Mouse (Mus musculus) MEL (cell line): Measurements from ENCODE around the gene Siglecg. TPM values are rescaled to one million over a fixed set of nuclear protein-coding genes. Genes with fewer than 3 reads are reported as not detected.

Experiments
- DNase-seq: peaks from one replicate; pipeline ENCODE4 v3.0.0; 2011; ENCODE audit warnings: low read depth, low spot score
- H3K27ac ChIP-seq: 2 replicates; pipeline ENCODE4 v1.5.1; 2012; ENCODE audit warnings: low read depth, mild to moderate bottlenecking, control low read depth, low read length, moderate library complexity; ENCODE audit not compliant: control insufficient read depth
- H3K27me3 ChIP-seq, 2 experiments: fragments of 150-350 bp in 1 of 2; sonication (generic) in 1 of 2; 2 replicates each; pipeline ENCODE4 v1.6.1; 2012; ENCODE audit warnings: low read length in 2 of 2, mild to moderate bottlenecking in 2 of 2, improper control_type of control experiment in 1 of 2, moderate library complexity in 1 of 2; ENCODE audit not compliant: insufficient read depth in 2 of 2, control insufficient read depth in 1 of 2
- H3K36me3 ChIP-seq, 2 experiments: 2 replicates each; pipeline ENCODE4 v1.6.1; 2012 to 2014; ENCODE audit warnings: low read length in 2 of 2, improper control_type of control experiment in 1 of 2, inconsistent platforms in 1 of 2, mild to moderate bottlenecking in 1 of 2; ENCODE audit not compliant: insufficient read depth in 2 of 2, control insufficient read depth in 1 of 2
- H3K4me1 ChIP-seq, 2 experiments: fragments of 150-350 bp in 1 of 2; sonication (generic) in 1 of 2; 2 replicates each; pipeline ENCODE4 v1.6.1; 2012; ENCODE audit warnings: low read length in 2 of 2, improper control_type of control experiment in 1 of 2, mild to moderate bottlenecking in 1 of 2; ENCODE audit not compliant: insufficient read depth in 2 of 2, control insufficient read depth in 1 of 2
- H3K4me3 ChIP-seq, 2 experiments: fragments of 150-350 bp in 1 of 2; sonication (generic) in 1 of 2; 2 replicates each; pipeline ENCODE4 v1.5.1; 2012; ENCODE audit warnings: low read depth in 2 of 2, low read length in 2 of 2, mild to moderate bottlenecking in 2 of 2, moderate library complexity in 2 of 2, control low read depth in 1 of 2, improper control_type of control experiment in 1 of 2; ENCODE audit not compliant: control insufficient read depth in 1 of 2, insufficient read depth in 1 of 2
- H3K79me2 ChIP-seq: 2 replicates; pipeline ENCODE4 v1.6.1; 2012; ENCODE audit warnings: mild to moderate bottlenecking, low read length, moderate library complexity; ENCODE audit not compliant: control insufficient read depth, poor library complexity, insufficient read depth
- H3K9ac ChIP-seq: 2 replicates; pipeline ENCODE4 v1.6.1; 2012; ENCODE audit warnings: low read depth, mild to moderate bottlenecking, control low read depth, low read length, moderate library complexity; ENCODE audit not compliant: control insufficient read depth, poor library complexity, severe bottlenecking
- H3K9me3 ChIP-seq: fragments of 150-350 bp; sonication (generic); replicated peaks from 2 replicates; pipeline ENCODE4 v1.6.1; 2012; ENCODE audit warnings: mild to moderate bottlenecking, low read length, improper control_type of control experiment, moderate library complexity; ENCODE audit not compliant: insufficient read depth
- BHLHE40 ChIP-seq: IDR thresholded peaks from 2 replicates; pipeline ENCODE4 v1.6.1; 2012; ENCODE audit warnings: low read depth, mild to moderate bottlenecking, inconsistent platforms, low read length, improper control_type of control experiment, borderline replicate concordance
- CHD1 ChIP-seq: IDR thresholded peaks from 2 replicates; pipeline ENCODE4 v1.6.1; 2012; ENCODE audit warnings: low read depth, mild to moderate bottlenecking, inconsistent platforms, low read length, improper control_type of control experiment
- ETS1 ChIP-seq: IDR thresholded peaks from 2 replicates; pipeline ENCODE4 v1.6.1; 2012; ENCODE audit warnings: low read depth, mild to moderate bottlenecking, inconsistent platforms, low read length, improper control_type of control experiment, moderate library complexity
- HCFC1 ChIP-seq: IDR thresholded peaks from 2 replicates; pipeline ENCODE4 v1.6.1; 2012; ENCODE audit warnings: low read depth, mild to moderate bottlenecking, inconsistent platforms, low read length, improper control_type of control experiment, moderate library complexity
- KAT2A ChIP-seq: conservative IDR thresholded peaks from 2 replicates; pipeline ENCODE4 v1.6.1; 2012; ENCODE audit warnings: low read depth, low read length, improper control_type of control experiment, inconsistent platforms
- MAFK ChIP-seq: IDR thresholded peaks from 2 replicates; pipeline ENCODE4 v1.6.1; 2011; ENCODE audit warnings: low read depth, mild to moderate bottlenecking, low read length, improper control_type of control experiment, borderline replicate concordance
- MAX ChIP-seq: IDR thresholded peaks from 2 replicates; pipeline ENCODE4 v1.6.1; 2011; ENCODE audit warnings: low read length, improper control_type of control experiment
- MAZ ChIP-seq: IDR thresholded peaks from 2 replicates; pipeline ENCODE4 v1.6.1; 2012; ENCODE audit warnings: low read depth, mild to moderate bottlenecking, inconsistent platforms, low read length, improper control_type of control experiment
- NRF1 ChIP-seq: IDR thresholded peaks from 2 replicates; pipeline ENCODE4 v1.6.1; 2014; ENCODE audit warnings: low read depth, mild to moderate bottlenecking, inconsistent platforms, low read length, improper control_type of control experiment, moderate library complexity; ENCODE audit not compliant: poor library complexity, insufficient read depth, severe bottlenecking
- POLR2A ChIP-seq, 2 experiments: IDR thresholded peaks; 2 replicates each; pipeline ENCODE4 v1.6.1; 2011 to 2012; ENCODE audit warnings: low read length in 2 of 2, mild to moderate bottlenecking in 2 of 2, control low read depth in 1 of 2, improper control_type of control experiment in 1 of 2, low read depth in 1 of 2, moderate library complexity in 1 of 2; ENCODE audit not compliant: control insufficient read depth in 1 of 2, insufficient read depth in 1 of 2, poor library complexity in 1 of 2
- POLR2AphosphoS5 ChIP-seq: IDR thresholded peaks from 2 replicates; pipeline ENCODE4 v1.6.1; 2012; ENCODE audit warnings: low read depth, borderline replicate concordance, mild to moderate bottlenecking, inconsistent platforms, low read length, moderate library complexity, mixed read lengths
- SMC3 ChIP-seq: IDR thresholded peaks from 2 replicates; pipeline ENCODE4 v1.6.1; 2011; ENCODE audit warnings: low read depth, low read length, improper control_type of control experiment
- TAL1 ChIP-seq: IDR thresholded peaks from 2 replicates; pipeline ENCODE4 v1.6.1; 2012; ENCODE audit warnings: mild to moderate bottlenecking, inconsistent platforms, low read length, moderate library complexity, mixed read lengths
- TBP ChIP-seq: IDR thresholded peaks from 2 replicates; pipeline ENCODE4 v1.8.0; 2011; ENCODE audit warnings: low read depth, low read length, improper control_type of control experiment
- TCF12 ChIP-seq: IDR thresholded peaks from 2 replicates; pipeline ENCODE4 v1.6.1; 2014; ENCODE audit warnings: low read depth, mild to moderate bottlenecking, inconsistent platforms, low read length, improper control_type of control experiment, moderate library complexity
- UBTF ChIP-seq: IDR thresholded peaks from 2 replicates; pipeline ENCODE4 v1.6.1; 2012; ENCODE audit warnings: low read depth, mild to moderate bottlenecking, inconsistent platforms, low read length, improper control_type of control experiment, moderate library complexity, borderline replicate concordance; ENCODE audit not compliant: insufficient read depth
- USF1 ChIP-seq: IDR thresholded peaks from 2 replicates; pipeline ENCODE4 v1.6.1; 2014; ENCODE audit warnings: low read depth, mild to moderate bottlenecking, inconsistent platforms, low read length, improper control_type of control experiment, moderate library complexity
- ZKSCAN1 ChIP-seq: IDR thresholded peaks from 2 replicates; pipeline ENCODE4 v1.6.1; 2012; ENCODE audit warnings: low read depth, mild to moderate bottlenecking, inconsistent platforms, low read length, improper control_type of control experiment, moderate library complexity
- ZNF384 ChIP-seq: IDR thresholded peaks from 2 replicates; pipeline ENCODE4 v1.6.1; 2012; ENCODE audit warnings: low read depth, mild to moderate bottlenecking, inconsistent platforms, low read length, improper control_type of control experiment
- polyA plus RNA-seq, 2 experiments: library from polyadenylated mRNA; stranded (reverse) in 1 of 2; unstranded in 1 of 2; fragments of >175 nt in 1 of 2; fragments of >200 nt in 1 of 2; gene quantifications; 2 replicates each; pipeline versions ENCODE4 v1.2.1 to v1.2.4; 2012; ENCODE audit warnings: low replicate concordance in 2 of 2, low read depth in 1 of 2; ENCODE audit not compliant: insufficient read length in 2 of 2, insufficient read depth in 1 of 2, missing spikeins in 1 of 2
- total RNA-seq: library from RNA; depleted of rRNA; stranded (reverse); fragments of 300-350 nt; gene quantifications from 2 replicates; pipeline ENCODE4 v1.2.3, GENCODE M21; 2012

The Siglecg gene
- total and polyA plus RNA-seq, 3 experiments = not detected

DNA sequence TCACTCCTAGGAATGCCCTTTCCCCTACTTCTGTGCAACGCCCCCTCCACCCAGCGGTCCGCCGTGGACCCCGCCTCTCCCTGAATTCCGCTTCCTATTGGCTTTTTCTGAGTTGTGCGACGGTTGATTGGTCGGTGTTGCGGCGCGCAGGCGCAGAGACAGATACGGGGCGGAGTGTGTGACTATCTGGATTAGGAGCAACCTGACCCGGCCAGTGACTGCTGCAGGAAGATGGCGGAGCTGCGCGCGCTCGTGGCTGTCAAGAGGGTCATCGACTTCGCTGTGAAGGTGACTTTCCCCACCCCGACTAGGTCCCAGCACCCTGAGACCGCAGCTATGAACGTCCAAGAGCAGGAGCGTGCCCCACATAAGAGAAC is 35.9 kb downstream of the Siglecg start, which contains the start of the genes Etfb and Gm45233 (continued):
- TF ChIP-seq NRF1 (peak; percentile 99), SMC3 (no peak), POLR2AphosphoS5 (no peak), KAT2A (no peak), MAZ (no peak), HCFC1 (no peak; the same call in none of the 2 replicates), ETS1 (no peak), USF1 (no peak)

DNA sequence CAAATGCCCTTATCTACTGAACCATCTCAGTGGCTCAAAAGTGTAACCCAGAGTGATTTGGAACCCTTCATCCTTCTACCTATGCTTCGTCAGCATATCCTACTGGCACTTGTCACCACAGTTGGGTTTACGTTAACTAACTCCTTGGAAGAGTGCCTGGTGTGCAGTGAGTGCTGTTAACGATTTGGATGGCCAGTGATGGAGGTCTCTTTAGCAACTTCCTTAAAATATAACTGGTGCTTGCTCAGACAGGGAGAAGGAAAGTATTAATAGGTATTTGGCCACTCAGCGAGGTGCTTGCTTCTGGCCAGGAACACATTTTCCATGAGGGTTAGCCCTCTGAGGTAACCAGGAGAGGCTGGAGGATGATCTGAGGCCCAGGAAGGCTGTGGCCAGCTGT is 39.8 kb downstream of the Siglecg start:
- H3K4me3 ChIP-seq = no peak overlapping the region
- no peaks in the 10 kb centered on the region for H3K27me3 ChIP-seq
- peaks cover 2 to 45% of the 10 kb centered on the region in 2 experiments; a peak in 2 of 4 replicates for H3K4me1 ChIP-seq
- H3K9ac ChIP-seq = no peak overlapping the region
- H3K9me3 ChIP-seq = no peaks in the 10 kb centered on the region
- peaks cover 25% of the 10 kb centered on the region for H3K79me2 ChIP-seq
- DNase-seq = no peak
- peaks cover 0 to 21% of the 10 kb centered on the region in 2 experiments; a peak in 2 of 4 replicates for H3K36me3 ChIP-seq
- no peak overlapping the region for H3K27ac ChIP-seq
- TF ChIP-seq MAFK (no peak), ZKSCAN1 (no peak), BHLHE40 (no peak), TAL1 (no peak), POLR2AphosphoS5 (no peak), TCF12 (no peak), MAX (no peak), NRF1 (no peak), POLR2A (IDR thresholded peaks at IDR 0.05; ENCODE audit: control insufficient read depth in 1 of 2, insufficient read depth in 1 of 2, low read depth in 1 of 2, low read length in 2 of 2, poor library complexity in 1 of 2) (no peak), UBTF (no peak), TBP (no peak), CHD1 (no peak), ZNF384 (no peak), USF1 (no peak)
- TF ChIP-seq, all 39 proteins: peak for 0
